Mouse (Mus musculus) cortical plate, adult 2 months (tissue): ENCODE data around the gene Akap7. TPM values are rescaled to one million over a fixed set of nuclear protein-coding genes. Genes with fewer than 3 reads are reported as not detected.

Experiments used
- H3K27ac ChIP-seq: fragments of 200-500 bp; 2 replicates; pipeline ENCODE4 v1.5.1; 2012; ENCODE audit warnings: low read length, control low read depth, inconsistent platforms; ENCODE audit not compliant: insufficient read depth
- H3K4me1 ChIP-seq: fragments of 200-500 bp; 2 replicates; pipeline ENCODE4 v1.6.1; 2011; ENCODE audit warnings: low read length; ENCODE audit not compliant: control insufficient read depth, insufficient read depth
- H3K4me3 ChIP-seq: fragments of 200-500 bp; 2 replicates; pipeline ENCODE4 v1.5.1; 2011; ENCODE audit warnings: mild to moderate bottlenecking, low read length, control low read depth; ENCODE audit not compliant: insufficient read depth
- CTCF ChIP-seq: fragments of 200-500 bp; IDR thresholded peaks from 2 replicates; pipeline ENCODE4 v1.5.1; 2011; ENCODE audit warnings: mild to moderate bottlenecking, control low read depth, low read length; ENCODE audit not compliant: insufficient read depth; ENCODE audit errors: extremely low read depth
- POLR2A ChIP-seq: fragments of 200-500 bp; IDR thresholded peaks from 2 replicates; pipeline ENCODE4 v1.6.1; 2011; ENCODE audit warnings: mild to moderate bottlenecking, low read length, control low read depth; ENCODE audit not compliant: insufficient read depth; ENCODE audit errors: extremely low read depth
- polyA plus RNA-seq: library from polyadenylated mRNA; depleted of rRNA; stranded (reverse); fragments of >200 nt; gene quantifications from 2 replicates; pipeline ENCODE4 v1.2.3, GENCODE M21; 2012

Akap7 gene
- polyA plus RNA-seq, 1 experiment, result 70.5 TPM

DNA sequence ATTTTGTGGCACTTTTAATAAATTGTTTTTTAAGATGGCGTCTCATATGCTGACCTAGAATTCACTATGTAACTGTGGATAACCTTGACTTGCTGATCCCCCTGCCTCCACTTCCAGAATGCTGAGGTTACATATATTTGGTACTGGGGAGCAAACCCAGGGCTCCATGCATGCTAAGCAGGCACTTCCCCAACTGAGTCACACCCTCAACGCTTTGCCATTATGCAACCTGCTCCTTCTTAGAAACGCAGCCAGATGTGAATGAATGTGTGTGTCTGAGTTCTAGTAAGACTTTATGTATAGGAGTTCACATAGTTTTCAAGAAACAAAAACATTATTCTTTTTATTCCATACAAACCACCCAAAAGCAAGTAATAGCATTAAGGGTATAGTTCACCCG, 13.5 kb upstream of the Akap7 start:
- Histone ChIP-seq H3K4me1 (no peaks in the 10 kb centered on the region), H3K27ac (no peak overlapping the region), H3K4me3 (no peak overlapping the region)
- TF ChIP-seq CTCF, result no peak
- TF ChIP-seq POLR2A, result no peak

DNA sequence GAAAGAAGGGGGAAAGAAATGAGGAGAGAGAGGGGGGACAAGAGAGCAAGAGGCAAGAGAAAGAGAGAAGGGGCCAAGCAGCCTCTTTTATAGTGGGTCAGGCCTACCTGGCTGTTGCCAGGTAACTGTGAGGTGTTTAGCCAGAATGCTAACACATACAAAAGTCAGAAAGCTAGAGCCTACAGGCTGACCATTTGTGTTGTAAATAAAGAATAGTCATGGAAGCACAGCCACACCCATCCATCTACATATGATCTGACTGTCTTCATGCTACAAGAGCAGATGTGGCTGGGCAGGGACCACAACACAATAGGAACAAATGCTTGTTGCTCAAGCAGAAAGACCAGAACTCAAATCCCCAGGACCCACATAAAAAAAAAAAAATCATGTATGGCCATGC, 11.9 kb upstream of the Akap7 start:
- Histone ChIP-seq H3K4me1 (no peaks in the 10 kb centered on the region), H3K27ac (no peak overlapping the region), H3K4me3 (no peak overlapping the region)
- TF ChIP-seq POLR2A (no peak), CTCF (no peak)

DNA sequence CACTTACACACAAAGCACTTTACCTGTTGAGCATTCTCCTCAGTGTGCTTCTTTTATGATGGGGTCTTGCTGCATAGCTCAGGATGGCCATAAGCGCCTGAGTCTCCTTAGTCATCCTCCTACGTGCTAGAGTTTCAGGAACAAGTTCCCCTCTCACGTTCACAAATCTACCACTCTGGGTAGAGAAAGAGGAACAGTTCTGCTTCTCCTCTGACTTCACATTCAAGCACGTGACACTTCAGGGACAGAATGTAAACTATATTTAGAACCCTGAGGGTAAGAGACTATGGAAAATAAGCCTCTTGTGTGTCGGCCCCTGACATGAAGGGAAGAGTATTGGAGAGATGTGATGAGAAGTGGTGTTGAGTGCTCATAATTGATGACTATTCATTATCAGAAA, 10.7 kb upstream of the Akap7 start:
- Histone ChIP-seq H3K27ac (no peak overlapping the region), H3K4me1 (no peaks in the 10 kb centered on the region), H3K4me3 (no peak overlapping the region)
- TF ChIP-seq POLR2A (no peak), CTCF (no peak)

DNA sequence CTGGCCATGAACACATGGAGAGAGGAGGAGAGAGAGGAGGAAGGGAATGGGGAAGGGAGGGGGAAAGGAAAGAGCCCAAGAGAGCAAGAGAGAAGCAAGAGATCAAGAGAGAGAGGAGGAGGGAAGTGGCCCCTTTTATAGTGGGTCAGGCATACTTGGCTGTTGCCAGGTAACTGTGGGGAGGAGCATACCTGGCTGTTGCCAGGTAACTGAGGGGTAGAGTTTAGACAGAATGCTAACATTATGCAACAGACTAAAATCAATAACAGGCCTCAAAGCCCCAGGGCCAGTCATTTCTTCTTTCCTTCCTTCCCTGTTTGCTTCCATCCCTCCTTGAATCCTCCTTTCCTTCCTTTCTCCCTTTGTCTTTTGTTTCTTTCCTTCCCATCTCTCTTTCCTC, 10.0 kb upstream of the Akap7 start:
- Histone ChIP-seq H3K27ac (no peak overlapping the region), H3K4me3 (no peak overlapping the region), H3K4me1 (no peaks in the 10 kb centered on the region)
- TF ChIP-seq POLR2A (no peak), CTCF (no peak)

DNA sequence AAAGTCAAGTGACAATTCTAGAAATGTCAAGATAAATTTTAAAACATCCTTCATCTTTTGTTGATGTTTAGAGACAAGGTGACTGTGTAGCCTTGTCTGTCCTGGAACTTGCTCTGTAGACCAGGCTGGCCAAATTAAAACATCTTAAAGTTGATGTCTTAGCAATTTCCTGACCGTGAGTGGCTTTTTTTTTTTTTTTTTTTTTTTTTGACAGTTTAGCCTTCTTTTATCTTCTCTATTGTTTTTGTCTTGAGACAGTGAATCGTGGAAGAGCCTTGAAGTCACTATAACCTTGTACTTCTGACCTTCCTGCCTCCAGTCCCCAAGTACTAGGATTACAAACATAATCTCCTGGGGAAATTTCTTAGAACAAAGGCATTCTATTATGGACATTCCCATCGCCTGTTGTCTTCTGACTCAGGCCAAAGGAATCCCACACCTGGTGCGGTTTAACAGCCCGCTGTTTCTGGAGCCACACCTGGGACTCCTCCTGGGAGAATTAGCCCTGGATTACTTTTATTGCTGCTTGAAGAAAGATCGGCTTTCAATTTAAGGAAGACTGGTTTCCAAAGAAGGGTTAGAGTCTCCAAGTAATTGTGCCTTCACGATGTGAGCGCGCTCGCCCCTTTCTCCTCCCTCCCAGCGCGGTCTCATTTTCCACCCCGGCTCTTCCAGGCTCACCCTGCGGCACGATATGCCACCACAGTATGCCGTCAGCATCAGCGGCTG, 6.3 kb upstream of the Akap7 start:
- no peak overlapping the region for H3K27ac ChIP-seq
- no peak overlapping the region for H3K4me3 ChIP-seq
- TF ChIP-seq POLR2A (no peak), CTCF (no peak)
- H3K4me1 ChIP-seq, result peaks cover 2% of the 10 kb centered on the region

DNA sequence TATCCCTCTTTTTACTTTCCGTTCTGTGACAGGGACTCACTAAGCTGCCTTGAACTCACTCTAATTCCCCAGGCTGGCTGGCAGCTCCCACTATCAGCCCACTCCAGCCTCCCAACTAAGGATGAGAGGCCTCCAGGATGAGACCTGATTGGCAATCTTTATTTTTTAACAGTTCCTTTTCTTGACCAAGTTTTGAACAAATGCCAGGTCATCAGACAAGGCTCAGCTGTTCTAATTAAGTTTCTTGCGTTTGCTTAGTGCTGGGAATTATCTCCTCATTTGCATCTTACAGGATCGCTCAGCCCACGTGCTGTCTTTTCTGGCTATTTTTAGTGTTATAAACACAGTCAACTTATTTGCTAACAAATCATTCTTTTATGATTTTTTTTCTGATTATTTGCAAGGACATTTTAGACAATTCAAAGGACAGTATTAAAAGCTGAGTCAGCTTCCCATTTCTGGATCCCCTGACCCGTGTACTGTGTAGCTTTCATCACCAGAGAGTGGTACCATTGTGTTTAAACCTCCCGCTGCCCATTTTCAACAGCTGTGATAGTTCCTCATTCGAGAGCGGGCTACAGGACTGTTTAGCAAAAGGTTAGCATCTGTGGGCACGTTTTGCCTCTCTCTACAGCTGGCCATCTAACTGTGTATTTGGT, 4.0 kb upstream of the Akap7 start:
- Histone ChIP-seq H3K4me3 (no peak overlapping the region), H3K4me1 (peaks cover 2% of the 10 kb centered on the region), H3K27ac (no peak overlapping the region)
- TF ChIP-seq CTCF, result no peak
- no peak for TF ChIP-seq POLR2A

DNA sequence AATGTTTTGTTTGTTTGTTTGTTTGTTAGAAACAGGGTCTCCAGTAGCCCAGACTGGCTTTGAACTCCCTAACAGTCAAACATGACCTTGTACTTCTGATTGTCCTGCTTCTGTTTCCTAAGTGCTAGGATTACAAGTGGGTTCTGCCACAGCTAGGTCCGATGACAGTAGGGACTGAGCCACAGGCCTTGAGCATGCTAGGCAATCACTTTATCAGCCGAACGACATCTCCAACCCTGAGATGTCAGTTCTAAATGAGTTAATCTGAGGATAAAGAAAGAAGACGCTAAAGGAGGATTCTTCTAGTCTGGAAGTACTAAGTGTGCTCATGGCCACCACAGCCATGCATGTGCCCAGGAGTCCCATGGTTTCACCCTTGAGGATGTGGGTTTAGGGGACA, 3.1 kb upstream of the Akap7 start:
- Histone ChIP-seq H3K27ac (no peak overlapping the region), H3K4me1 (peaks cover 2% of the 10 kb centered on the region), H3K4me3 (no peak overlapping the region)
- no peak for TF ChIP-seq CTCF
- TF ChIP-seq POLR2A, result no peak

DNA sequence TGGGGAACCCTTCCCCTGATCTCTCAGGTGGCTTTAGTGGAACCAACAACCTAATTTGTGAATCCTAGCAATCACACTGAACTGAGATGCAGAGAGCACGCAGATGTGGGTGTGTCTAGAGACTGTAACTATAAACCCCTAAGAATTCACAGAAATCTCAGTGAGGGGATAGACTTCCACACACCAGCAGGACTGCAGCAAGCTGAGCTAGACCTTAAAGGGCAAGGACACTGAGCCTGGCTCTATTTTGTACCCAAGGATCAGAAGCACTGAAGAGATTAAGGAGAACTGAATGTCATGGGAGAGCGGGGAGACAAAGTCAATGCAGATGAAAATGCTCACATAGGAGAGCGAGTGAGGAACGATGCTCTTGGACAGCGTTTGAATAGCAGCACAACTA, 2.3 kb upstream of the Akap7 start:
- peaks cover 2% of the 10 kb centered on the region for H3K4me1 ChIP-seq

DNA sequence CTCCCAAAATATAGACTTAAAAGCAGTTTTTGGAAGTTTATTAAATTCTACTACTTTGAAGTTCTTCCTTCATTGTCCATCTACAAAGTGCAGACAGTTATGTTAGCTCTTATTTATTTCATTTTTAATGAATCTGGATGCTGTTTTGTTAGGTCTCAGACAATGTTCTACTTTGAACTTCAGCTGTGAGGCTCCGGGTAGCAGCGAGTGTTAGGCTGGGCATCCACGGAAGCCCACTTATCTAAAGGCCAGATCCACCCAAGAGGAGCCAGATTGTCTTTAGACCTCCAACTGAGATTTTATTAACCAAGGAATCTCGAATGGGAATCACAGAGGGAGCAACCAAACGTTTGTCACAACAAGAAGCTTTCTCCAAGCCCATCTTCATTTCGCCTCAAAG, 2.5 kb downstream of the Akap7 start:
- Histone ChIP-seq H3K4me1 (no peaks in the 10 kb centered on the region), H3K4me3 (no peak overlapping the region), H3K27ac (no peak overlapping the region)
- TF ChIP-seq CTCF, result no peak
- TF ChIP-seq POLR2A, result no peak

More for the DNA sequence above, 2.3 kb upstream of the Akap7 start:
- Histone ChIP-seq H3K27ac (no peak overlapping the region), H3K4me3 (no peak overlapping the region)
- no peak for TF ChIP-seq POLR2A

DNA sequence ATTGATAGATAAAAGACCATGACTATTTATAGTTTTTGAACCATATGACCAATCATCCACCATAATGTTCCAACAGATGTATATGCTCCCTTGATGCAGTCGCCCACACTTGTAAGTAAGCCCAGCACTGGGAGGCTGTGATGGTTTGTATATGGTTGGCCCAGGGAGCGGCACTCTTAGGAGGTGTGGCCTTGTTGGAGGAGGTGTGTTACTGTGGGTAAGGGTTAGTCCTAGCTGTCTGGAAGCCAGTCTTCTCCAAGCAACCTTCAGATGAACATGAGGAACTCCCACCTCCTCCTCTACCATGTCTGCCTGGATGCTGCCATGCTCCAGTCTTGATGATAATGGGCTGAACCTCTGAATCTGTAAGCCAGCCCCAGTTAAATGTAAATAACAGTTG, 3.1 kb downstream of the Akap7 start:
- no peak for TF ChIP-seq POLR2A
- no peak for TF ChIP-seq CTCF
- Histone ChIP-seq H3K4me1 (no peaks in the 10 kb centered on the region), H3K27ac (no peak overlapping the region), H3K4me3 (no peak overlapping the region)
